In genomic region chr6:99202781-99203180, GRCm38 (mm10) we compare ENCODE assay signal across 11 mouse cellular contexts.
A peak's percentile ranks its signal among the peaks of the same experiment; 100 is the strongest.
DNase-seq lines count a peak whose midpoint lies in the region; ATAC-seq and TF ChIP-seq lines count a peak whose summit lies in the region.
"Had no signal": no experiment of that assay in that cellular context is flagged by ENCODE, and none has a peak within 500 bp of the region (broad histone marks: within the 10 kb centered on the region; RNA-seq: fewer than 3 reads in every experiment).

No protein-coding gene starts in this region.

- no peaks in the 10 kb centered on the region for H3K27me3 ChIP-seq in heart, embryonic 13.5 days (replicated peaks)
- H3K27me3 ChIP-seq in heart, adult 2 months (ENCODE audit: control insufficient read depth, insufficient read depth, low read length), result no peaks in the 10 kb centered on the region
- H3K27me3 ChIP-seq in neural tube, embryonic 12.5 days (replicated peaks), result no peaks in the 10 kb centered on the region
- no peaks in the 10 kb centered on the region for H3K27me3 ChIP-seq in hindbrain, embryonic 15.5 days
- H3K27me3 ChIP-seq in midbrain, embryonic 16.5 days (ENCODE audit: control insufficient read depth, insufficient read depth, low read depth, low read length), result peaks cover 5% of the 10 kb centered on the region

- peak overlapping the region; percentile 75 for H3K4me2 ChIP-seq in heart, embryonic 13.5 days
- peak overlapping the region; percentile 41 for H3K4me2 ChIP-seq in neural tube, embryonic 12.5 days (replicated peaks)
- H3K4me2 ChIP-seq in hindbrain, embryonic 15.5 days, result 0 out of 2 replicates have a peak overlapping the region, but pooled peaks have one; percentile 37
- peak overlapping the region; percentile 27 for H3K4me2 ChIP-seq in midbrain, embryonic 16.5 days (ENCODE audit: low read length)

- no peak for TF ChIP-seq POLR2A in heart, adult 2 months (IDR thresholded peaks at IDR 0.05; ENCODE audit: insufficient read depth, low read depth, low read length)

- no peak for ATAC-seq in heart, embryonic 13.5 days (ENCODE audit: extremely low read depth, insufficient number of reproducible peaks, low FRiP score, low TSS enrichment)
- ATAC-seq in neural tube, embryonic 12.5 days (ENCODE audit: low FRiP score, low read depth), result no peak
- ATAC-seq in hindbrain, embryonic 15.5 days (ENCODE audit: low FRiP score, low read depth), result no peak
- ATAC-seq in midbrain, embryonic 16.5 days, result no peak
- ATAC-seq in activated CD4-positive, CD25-positive, alpha-beta regulatory T cell, adult 4 months, result no peak

- H3K9ac ChIP-seq in heart, embryonic 13.5 days, result peak overlapping the region; percentile 72
- no peak overlapping the region for H3K9ac ChIP-seq in heart, adult 2 months (ENCODE audit: low read depth, low read length)
- H3K9ac ChIP-seq in neural tube, embryonic 12.5 days, result no peak overlapping the region
- H3K9ac ChIP-seq in hindbrain, embryonic 15.5 days, result no peak overlapping the region
- no peak overlapping the region for H3K9ac ChIP-seq in midbrain, embryonic 16.5 days (ENCODE audit: low read depth, low read length)
- H3K9ac ChIP-seq: liver, embryonic 14.5 days had no signal

- H3K9me3 ChIP-seq in heart, embryonic 13.5 days, result no peaks in the 10 kb centered on the region
- H3K9me3 ChIP-seq in neural tube, embryonic 12.5 days, result no peaks in the 10 kb centered on the region
- no peaks in the 10 kb centered on the region for H3K9me3 ChIP-seq in hindbrain, embryonic 15.5 days
- H3K9me3 ChIP-seq in midbrain, embryonic 16.5 days (replicated peaks; ENCODE audit: control insufficient read depth, low read length, poor library complexity, severe bottlenecking), result no peaks in the 10 kb centered on the region

- TF ChIP-seq CTCF in heart, adult 2 months (IDR thresholded peaks at IDR 0.05), result no peak

- 70% methylated on average over 4 of the region's 4 CpGs for WGBS in heart, embryonic 13.5 days
- 91% methylated on average over 4 of the region's 4 CpGs for WGBS in heart, adult 2 months
- 63% methylated on average over 4 of the region's 4 CpGs for WGBS in neural tube, embryonic 12.5 days
- 60% methylated on average over 4 of the region's 4 CpGs for WGBS in hindbrain, embryonic 15.5 days
- WGBS in midbrain, embryonic 16.5 days, result 38% methylated on average over 4 of the region's 4 CpGs

- H3K79me2 ChIP-seq in heart, adult 2 months (replicated peaks; ENCODE audit: control insufficient read depth, insufficient read depth, low read length), result no peaks in the 10 kb centered on the region

- peak overlapping the region; percentile 96 for H3K27ac ChIP-seq in heart, embryonic 13.5 days (replicated peaks)
- H3K27ac ChIP-seq in heart, adult 2 months, result no peak overlapping the region
- no peak overlapping the region for H3K27ac ChIP-seq in neural tube, embryonic 12.5 days
- no peak overlapping the region for H3K27ac ChIP-seq in hindbrain, embryonic 15.5 days (replicated peaks)
- H3K27ac ChIP-seq in midbrain, embryonic 16.5 days (ENCODE audit: low read length), result no peak overlapping the region
- H3K27ac ChIP-seq: liver, embryonic 14.5 days had no signal

- DNase-seq in heart, adult 2 months, result no peak
- no peak for DNase-seq in neural tube, embryonic 10.5 days (ENCODE audit: extremely low spot score, low spot score)
- no peak for DNase-seq in adrenal gland, postnatal 10 days
- DNase-seq: kidney, postnatal 25 days; spleen, adult 18-20 months had no signal

- H3K36me3 ChIP-seq in heart, embryonic 13.5 days, result no peaks in the 10 kb centered on the region
- H3K36me3 ChIP-seq in heart, adult 2 months (ENCODE audit: control insufficient read depth, insufficient read depth, low read length), result no peaks in the 10 kb centered on the region; the same call in 1 of the 2 replicates
- no peaks in the 10 kb centered on the region for H3K36me3 ChIP-seq in neural tube, embryonic 12.5 days
- no peaks in the 10 kb centered on the region for H3K36me3 ChIP-seq in hindbrain, embryonic 15.5 days
- H3K36me3 ChIP-seq in midbrain, embryonic 16.5 days (ENCODE audit: control insufficient read depth, insufficient read depth, low read length), result no peaks in the 10 kb centered on the region

- peaks cover 95% of the 10 kb centered on the region for H3K4me1 ChIP-seq in heart, embryonic 13.5 days
- peaks cover 8% of the 10 kb centered on the region for H3K4me1 ChIP-seq in heart, adult 2 months (ENCODE audit: control insufficient read depth, insufficient read depth, low read length)
- peaks cover 74% of the 10 kb centered on the region for H3K4me1 ChIP-seq in neural tube, embryonic 12.5 days
- peaks cover 44% of the 10 kb centered on the region for H3K4me1 ChIP-seq in hindbrain, embryonic 15.5 days (replicated peaks)
- peaks cover 39% of the 10 kb centered on the region for H3K4me1 ChIP-seq in midbrain, embryonic 16.5 days (ENCODE audit: control insufficient read depth, insufficient read depth, low read length)

- no peak for TF ChIP-seq EP300 in heart, adult 2 months (IDR thresholded peaks at IDR 0.05; ENCODE audit: insufficient read depth, low read depth, low read length)

- intact Hi-C loops in heart, adult 2 months (cut with DNase I), result no loop called here

- peak overlapping the region; percentile 56 for H3K4me3 ChIP-seq in heart, embryonic 13.5 days
- no peak overlapping the region for H3K4me3 ChIP-seq in heart, adult 2 months
- H3K4me3 ChIP-seq in neural tube, embryonic 12.5 days, result no peak overlapping the region
- no peak overlapping the region for H3K4me3 ChIP-seq in hindbrain, embryonic 15.5 days
- H3K4me3 ChIP-seq in midbrain, embryonic 16.5 days (ENCODE audit: low read depth, low read length), result no peak overlapping the region
